In genomic region chr5:21847438-21847837, GRCm38 (mm10) we compare ENCODE assay signal across 26 mouse cellular contexts. TPM values are rescaled to one million over a fixed set of nuclear protein-coding genes. Genes with fewer than 3 reads are reported as not detected.
"Had no signal": no experiment of that assay in that cellular context is flagged by ENCODE, and none has a peak within 500 bp of the region (broad histone marks: within the 10 kb centered on the region; RNA-seq: fewer than 3 reads in every experiment).

No protein-coding gene starts in this region.

- DNase-seq: liver, postnatal 0 days; lung, adult 2 months; lung, postnatal 14 days; lung, postnatal 36 days; retina, postnatal 1 day; right cerebral cortex, adult 18-20 months; right cerebral cortex, postnatal 25 days; right cerebral cortex, postnatal 4 days; spleen, adult 18-20 months; thymus, adult 18-20 months; thymus, postnatal 25 days; thymus, postnatal 4 days had no signal

- H3K9ac ChIP-seq: liver, postnatal 0 days; lung, embryonic 15.5 days; midbrain, embryonic 13.5 days; midbrain, embryonic 15.5 days; neural tube, embryonic 12.5 days had no signal

- H3K4me1 ChIP-seq: lung, embryonic 15.5 days; midbrain, embryonic 13.5 days; midbrain, embryonic 15.5 days; neural tube, embryonic 12.5 days had no signal

- H3K36me3 ChIP-seq: lung, embryonic 15.5 days; midbrain, embryonic 13.5 days; midbrain, embryonic 15.5 days; neural tube, embryonic 12.5 days had no signal

- ATAC-seq: liver, postnatal 0 days; lung, postnatal 0 days; midbrain, embryonic 13.5 days; midbrain, embryonic 15.5 days had no signal

- H3K9me3 ChIP-seq: lung, embryonic 15.5 days; megakaryocyte, embryonic 14.5 days; midbrain, embryonic 13.5 days; midbrain, embryonic 15.5 days; neural tube, embryonic 12.5 days had no signal

- H3K4me2 ChIP-seq: lung, embryonic 15.5 days; midbrain, embryonic 11.5 days; midbrain, embryonic 13.5 days; midbrain, embryonic 15.5 days; neural tube, embryonic 12.5 days had no signal

- H3K27ac ChIP-seq: lung, embryonic 15.5 days; macrophage; midbrain, embryonic 13.5 days; midbrain, embryonic 15.5 days; neural tube, embryonic 12.5 days had no signal

- H3K4me3 ChIP-seq: lung, embryonic 15.5 days; megakaryocyte, embryonic 14.5 days; midbrain, embryonic 13.5 days; midbrain, embryonic 15.5 days; neural tube, embryonic 12.5 days had no signal

- H3K27me3 ChIP-seq: lung, embryonic 15.5 days; midbrain, embryonic 13.5 days; midbrain, embryonic 15.5 days; neural tube, embryonic 12.5 days had no signal

RNA-seq across cellular contexts. Expression of gene Slc26a5, which starts 18.0 kb away (rescaled TPM):
- total RNA-seq: megakaryocyte progenitor cell, adult 5-6 weeks; monocyte, adult 5-6 weeks; neutrophil, adult 5-6 weeks had no signal
- polyA plus RNA-seq: liver, postnatal 0 days; lung, adult 2 months; lung, embryonic 15.5 days; lung, postnatal 0 days; macrophage; neural tube, embryonic 12.5 days; small intestine, adult 2 months; stomach, embryonic 14.5 days; stomach, embryonic 16.5 days had no signal
